Mouse (Mus musculus) limb, embryonic 11.5 days (tissue): ENCODE results near the gene Eva1b. TPM values are rescaled to one million over a fixed set of nuclear protein-coding genes. Genes with fewer than 3 reads are reported as not detected.
A peak's percentile ranks its signal among the peaks of the same experiment; 100 is the strongest.

Experiments used
- ATAC-seq: fragments of 200-750 bp; cut with Nextera tagmentation; 2 replicates; pipeline ENCODE4 v1.8.0; 2017; ENCODE audit warnings: low read depth; ENCODE audit not compliant: insufficient number of reproducible peaks, low FRiP score, low TSS enrichment
- DNase-seq: peaks from one replicate; pipeline ENCODE4 v3.0.0-alpha.2; 2015; ENCODE audit warnings: low spot score
- H3K27ac ChIP-seq: fragments of 300-500 bp; sonication (generic); replicated peaks from 2 replicates; pipeline ENCODE4 v1.5.1; 2014; ENCODE audit warnings: low read depth, mild to moderate bottlenecking, low read length
- H3K27me3 ChIP-seq: fragments of 300-500 bp; sonication (generic); 2 replicates; pipeline ENCODE4 v1.6.1; 2014; ENCODE audit warnings: mild to moderate bottlenecking, low read length, mixed read lengths; ENCODE audit not compliant: control insufficient read depth, insufficient read depth
- H3K36me3 ChIP-seq: fragments of 300-500 bp; sonication (generic); 2 replicates; pipeline ENCODE4 v1.6.1; 2014; ENCODE audit warnings: mild to moderate bottlenecking, low read length, moderate library complexity, mixed read lengths; ENCODE audit not compliant: control insufficient read depth, insufficient read depth
- H3K4me1 ChIP-seq: fragments of 300-500 bp; sonication (generic); 2 replicates; pipeline ENCODE4 v1.6.1; 2014; ENCODE audit warnings: low read length, mixed read lengths; ENCODE audit not compliant: control insufficient read depth, insufficient read depth
- H3K4me2 ChIP-seq: fragments of 300-500 bp; sonication (generic); 2 replicates; pipeline ENCODE4 v1.6.1; 2014; ENCODE audit warnings: low read depth, mild to moderate bottlenecking, moderate library complexity; ENCODE audit not compliant: severe bottlenecking
- H3K4me3 ChIP-seq: fragments of 300-500 bp; sonication (generic); 2 replicates; pipeline ENCODE4 v1.5.1; 2014; ENCODE audit warnings: low read depth, low read length
- H3K9ac ChIP-seq: fragments of 300-500 bp; sonication (generic); 2 replicates; pipeline ENCODE4 v1.6.1; 2014; ENCODE audit warnings: mild to moderate bottlenecking, low read length
- H3K9me3 ChIP-seq: fragments of 300-500 bp; sonication (generic); 2 replicates; pipeline ENCODE4 v1.6.1; 2016; ENCODE audit warnings: low read length; ENCODE audit not compliant: control insufficient read depth
- WGBS: fragments of 180-500 bp; shearing (Covaris S2); extraction: QIAGEN DNeasy Blood & Tissue Kit; methylation state at CpG from one replicate; pipeline ENCODE4 v1.1.7; 2014; 5-methylcytosine and 5-hydroxymethylcytosine counted together
- polyA plus RNA-seq: library from polyadenylated mRNA; unstranded; fragments of >200 nt; fragmentation: Nextera tagmentation; extraction: Ambion mirVana; gene quantifications from 2 replicates; pipeline ENCODE4 v1.2.1, GENCODE M21; 2014

Eva1b gene
- polyA plus RNA-seq, 1 experiment from 2014 or later = 70.3 TPM

DNA sequence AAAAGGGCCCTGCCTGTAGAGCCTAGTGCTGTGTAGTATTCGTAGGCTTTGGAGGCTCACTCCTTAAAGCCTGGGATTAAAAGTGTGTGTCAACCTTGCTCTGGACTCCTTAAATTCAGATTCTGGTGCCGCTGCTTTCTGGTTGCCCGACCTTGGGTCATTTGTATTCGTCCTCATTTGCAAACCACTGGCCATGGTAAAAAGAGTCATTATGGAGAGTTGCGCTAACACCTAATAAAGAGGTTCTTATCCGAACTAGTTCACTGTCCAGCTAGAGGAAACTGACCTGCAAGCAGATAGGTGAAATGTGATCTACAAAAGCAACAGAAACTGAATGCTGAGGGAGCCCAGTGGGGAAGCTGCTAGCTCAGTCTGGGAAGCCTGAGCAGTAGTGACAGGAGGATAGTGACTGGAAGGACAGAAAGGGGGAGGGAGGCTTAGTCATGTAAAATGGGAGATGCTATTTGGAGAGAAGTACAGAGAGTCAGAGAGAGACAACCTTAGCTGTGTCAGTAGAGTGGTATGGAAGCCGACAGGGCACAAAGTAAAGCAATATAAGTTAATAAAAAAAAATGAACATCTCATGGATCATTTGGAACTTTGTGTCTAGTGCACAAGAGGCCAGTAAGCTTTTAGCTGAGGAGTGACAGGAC lies 42.3 kb upstream of the Eva1b start:
- Histone ChIP-seq H3K36me3 (no peaks in the 10 kb centered on the region), H3K27ac (no peak overlapping the region), H3K4me2 (peak overlapping the region; percentile 78; the same call in 1 of the 2 replicates), H3K27me3 (no peaks in the 10 kb centered on the region), H3K9me3 (no peaks in the 10 kb centered on the region), H3K4me3 (no peak overlapping the region), H3K4me1 (peaks cover 20% of the 10 kb centered on the region), H3K9ac (no peak overlapping the region)
- ATAC-seq (no peak), DNase-seq (no peak)
- WGBS = 60% methylated on average over 7 of the region's 7 CpGs

- H3K36me3 ChIP-seq = no peaks in the 10 kb centered on the region
- H3K9me3 ChIP-seq = no peaks in the 10 kb centered on the region
- peaks cover 28% of the 10 kb centered on the region for H3K4me1 ChIP-seq
- H3K27me3 ChIP-seq = no peaks in the 10 kb centered on the region
- WGBS = 51% methylated on average over 8 of the region's 8 CpGs
- no peak overlapping the region for H3K9ac ChIP-seq
- ATAC-seq = no peak
- H3K4me3 ChIP-seq = no peak overlapping the region
- DNase-seq = no peak
- H3K27ac ChIP-seq = no peak overlapping the region
- H3K4me2 ChIP-seq = no peak overlapping the region; the same call in 1 of the 2 replicates
These were observed 39.3 kb upstream of the Eva1b start for GRCm38 (mm10) chr4:126108061-126108740.

- H3K27ac ChIP-seq = no peak overlapping the region
- 80% methylated on average over 10 of the region's 10 CpGs for WGBS
- H3K4me1 ChIP-seq = peaks cover 25% of the 10 kb centered on the region
- no peaks in the 10 kb centered on the region for H3K36me3 ChIP-seq
- H3K4me2 ChIP-seq = no peak overlapping the region
- no peaks in the 10 kb centered on the region for H3K9me3 ChIP-seq
- no peaks in the 10 kb centered on the region for H3K27me3 ChIP-seq
- no peak for ATAC-seq
- no peak overlapping the region for H3K9ac ChIP-seq
- no peak overlapping the region for H3K4me3 ChIP-seq
- DNase-seq = no peak
These were observed 37.8 kb upstream of the Eva1b start for GRCm38 (mm10) chr4:126109613-126110373.

DNA sequence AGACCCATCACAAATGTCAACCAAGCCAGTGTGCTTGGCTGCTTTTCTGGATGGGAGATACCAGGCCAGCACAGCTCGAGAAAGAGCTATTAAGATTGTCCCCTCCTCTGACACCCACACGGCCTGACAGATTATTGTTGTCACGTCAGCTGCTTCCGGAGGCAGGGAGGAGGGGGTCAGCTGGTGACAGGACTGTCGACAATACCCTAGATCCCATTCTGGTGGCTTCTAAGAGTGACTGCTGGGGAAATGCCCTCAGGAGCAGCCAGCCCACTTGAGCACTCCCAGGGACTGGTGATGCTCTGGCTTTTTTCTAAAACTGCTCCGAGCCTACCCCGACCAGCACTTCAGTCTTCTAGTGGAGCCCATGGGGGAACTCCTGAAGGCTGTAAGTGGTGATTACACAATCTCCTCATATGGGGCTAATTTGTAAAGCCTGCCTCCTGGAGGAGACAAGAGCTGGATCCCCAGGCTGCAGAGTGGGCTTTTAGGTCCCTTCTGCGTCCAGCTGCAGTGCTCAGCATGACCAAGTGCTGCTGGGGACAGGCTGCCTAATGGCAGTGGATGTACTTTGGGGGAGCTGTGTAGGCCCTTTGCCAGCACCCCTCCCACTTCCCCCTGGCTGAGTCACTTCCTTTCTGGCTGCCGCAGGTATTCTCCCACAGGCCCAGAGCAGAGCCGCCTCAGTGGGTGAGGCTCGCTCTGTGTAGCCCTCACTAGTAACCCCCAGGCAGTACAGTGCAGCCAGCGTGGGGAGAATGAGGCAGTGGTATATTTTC lies 37.0 kb upstream of the Eva1b start:
- no peak overlapping the region for H3K4me3 ChIP-seq
- no peaks in the 10 kb centered on the region for H3K36me3 ChIP-seq
- no peaks in the 10 kb centered on the region for H3K9me3 ChIP-seq
- peak overlapping the region; percentile 40; the same call in 1 of the 2 replicates for H3K9ac ChIP-seq
- peaks cover 28% of the 10 kb centered on the region for H3K4me1 ChIP-seq
- H3K27ac ChIP-seq = peak overlapping the region; percentile 68
- ATAC-seq (peak; percentile 35; the same call in 1 of the 2 replicates), DNase-seq (peak; percentile 38)
- no peaks in the 10 kb centered on the region for H3K27me3 ChIP-seq
- 6% methylated on average over 12 of the region's 12 CpGs for WGBS
- peak overlapping the region; percentile 25; the same call in 1 of the 2 replicates for H3K4me2 ChIP-seq

- DNase-seq (no peak), ATAC-seq (no peak)
- Histone ChIP-seq H3K9ac (peak overlapping the region; percentile 40; the same call in 1 of the 2 replicates), H3K9me3 (no peaks in the 10 kb centered on the region), H3K36me3 (no peaks in the 10 kb centered on the region), H3K4me3 (no peak overlapping the region), H3K27ac (peak overlapping the region; percentile 68; the same call in 1 of the 2 replicates), H3K27me3 (no peaks in the 10 kb centered on the region), H3K4me1 (peaks cover 28% of the 10 kb centered on the region), H3K4me2 (peak overlapping the region; percentile 25; the same call in 1 of the 2 replicates)
- WGBS = 34% methylated on average over 7 of the region's 7 CpGs
These were observed 36.4 kb upstream of the Eva1b start for GRCm38 (mm10) chr4:126111153-126111549.

DNA sequence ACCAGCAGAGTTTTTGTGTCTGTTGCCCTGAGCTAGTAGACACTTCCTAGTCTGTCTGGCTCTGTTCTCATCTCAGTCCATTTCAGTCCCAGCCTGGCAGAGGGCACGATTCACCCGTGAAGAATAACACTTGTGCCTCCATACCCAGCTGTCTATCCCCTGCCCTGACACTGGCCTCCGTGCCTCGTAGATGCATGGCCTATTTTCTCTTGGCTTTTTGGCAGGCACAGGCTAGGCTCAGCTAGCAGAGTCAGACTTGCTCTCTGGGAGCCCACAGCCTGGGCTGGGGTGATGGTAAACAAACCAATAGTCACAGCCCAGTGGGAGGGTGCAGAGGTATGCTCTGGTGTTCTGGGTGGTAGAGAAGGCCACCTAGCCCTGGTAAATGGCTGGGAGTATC lies 34.3 kb upstream of the Eva1b start:
- peaks cover 25% of the 10 kb centered on the region for H3K4me1 ChIP-seq
- 87% methylated on average over 4 of the region's 4 CpGs for WGBS
- DNase-seq (no peak), ATAC-seq (no peak)
- no peaks in the 10 kb centered on the region for H3K27me3 ChIP-seq
- no peaks in the 10 kb centered on the region; the same call in 1 of the 2 replicates for H3K36me3 ChIP-seq
- H3K9ac ChIP-seq = no peak overlapping the region
- H3K4me3 ChIP-seq = no peak overlapping the region
- no peaks in the 10 kb centered on the region for H3K9me3 ChIP-seq
- no peak overlapping the region for H3K4me2 ChIP-seq
- no peak overlapping the region for H3K27ac ChIP-seq

- Histone ChIP-seq H3K9ac (no peak overlapping the region), H3K27ac (no peak overlapping the region), H3K9me3 (no peaks in the 10 kb centered on the region), H3K4me3 (no peak overlapping the region), H3K4me1 (peaks cover 19% of the 10 kb centered on the region), H3K4me2 (no peak overlapping the region), H3K27me3 (no peaks in the 10 kb centered on the region), H3K36me3 (no peaks in the 10 kb centered on the region; the same call in 1 of the 2 replicates)
- ATAC-seq (no peak), DNase-seq (peak; percentile 64)
- 16% methylated on average over 6 of the region's 6 CpGs for WGBS
These were observed 33.6 kb upstream of the Eva1b start for GRCm38 (mm10) chr4:126113943-126114342.

DNA sequence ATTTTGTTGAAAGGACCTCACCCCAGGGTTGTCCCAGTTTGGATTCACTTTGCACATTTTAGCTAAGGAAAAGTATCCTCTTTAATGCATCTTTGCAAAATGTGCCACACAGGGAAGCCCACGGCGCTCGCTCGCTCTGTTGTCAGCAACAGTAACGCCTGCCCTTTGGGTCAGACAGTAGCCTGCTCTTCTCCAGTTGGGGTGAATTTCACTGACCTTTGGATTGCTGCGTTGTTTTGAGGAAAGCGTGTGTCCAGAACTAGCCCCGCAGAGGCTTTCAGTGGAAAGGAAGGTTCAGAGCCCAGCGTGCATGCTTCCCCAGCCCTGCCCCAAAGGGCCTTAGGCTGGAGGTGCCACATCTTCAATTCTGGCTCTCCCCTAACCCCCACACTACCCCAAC lies 32.1 kb upstream of the Eva1b start:
- 90% methylated on average over 9 of the region's 9 CpGs for WGBS
- DNase-seq (no peak), ATAC-seq (no peak)
- Histone ChIP-seq H3K4me3 (no peak overlapping the region), H3K4me2 (no peak overlapping the region), H3K9me3 (no peaks in the 10 kb centered on the region), H3K9ac (no peak overlapping the region), H3K4me1 (peaks cover 12% of the 10 kb centered on the region), H3K27me3 (no peaks in the 10 kb centered on the region), H3K27ac (no peak overlapping the region), H3K36me3 (no peaks in the 10 kb centered on the region; the same call in 1 of the 2 replicates)
